Mouse (Mus musculus): ENCODE results near the gene Gab1.
A peak's percentile ranks its signal among the peaks of the same experiment; 100 is the strongest.

The Gab1 gene

DNA sequence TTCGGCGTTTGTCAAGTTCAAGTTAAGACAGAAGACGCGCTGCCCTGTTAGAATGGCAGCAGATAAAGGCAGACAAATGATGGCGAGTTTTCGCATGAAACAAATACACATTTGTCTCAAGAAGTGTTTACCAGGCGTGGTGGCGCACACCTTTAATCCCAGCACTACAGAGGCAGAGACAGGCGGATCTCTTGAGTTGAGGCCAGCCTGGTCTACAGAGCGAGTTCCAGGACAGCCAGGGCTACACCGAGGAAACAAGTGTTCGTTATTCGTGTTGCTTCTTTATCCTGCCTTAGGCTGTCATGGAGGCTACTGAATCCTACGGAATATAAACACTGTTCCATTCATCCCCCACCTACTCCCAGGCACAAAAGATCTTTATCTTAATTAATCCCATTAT lies 140.4 kb downstream of the Gab1 start:
- DNase-seq (ENCODE audit: low read depth), result no peak

DNA sequence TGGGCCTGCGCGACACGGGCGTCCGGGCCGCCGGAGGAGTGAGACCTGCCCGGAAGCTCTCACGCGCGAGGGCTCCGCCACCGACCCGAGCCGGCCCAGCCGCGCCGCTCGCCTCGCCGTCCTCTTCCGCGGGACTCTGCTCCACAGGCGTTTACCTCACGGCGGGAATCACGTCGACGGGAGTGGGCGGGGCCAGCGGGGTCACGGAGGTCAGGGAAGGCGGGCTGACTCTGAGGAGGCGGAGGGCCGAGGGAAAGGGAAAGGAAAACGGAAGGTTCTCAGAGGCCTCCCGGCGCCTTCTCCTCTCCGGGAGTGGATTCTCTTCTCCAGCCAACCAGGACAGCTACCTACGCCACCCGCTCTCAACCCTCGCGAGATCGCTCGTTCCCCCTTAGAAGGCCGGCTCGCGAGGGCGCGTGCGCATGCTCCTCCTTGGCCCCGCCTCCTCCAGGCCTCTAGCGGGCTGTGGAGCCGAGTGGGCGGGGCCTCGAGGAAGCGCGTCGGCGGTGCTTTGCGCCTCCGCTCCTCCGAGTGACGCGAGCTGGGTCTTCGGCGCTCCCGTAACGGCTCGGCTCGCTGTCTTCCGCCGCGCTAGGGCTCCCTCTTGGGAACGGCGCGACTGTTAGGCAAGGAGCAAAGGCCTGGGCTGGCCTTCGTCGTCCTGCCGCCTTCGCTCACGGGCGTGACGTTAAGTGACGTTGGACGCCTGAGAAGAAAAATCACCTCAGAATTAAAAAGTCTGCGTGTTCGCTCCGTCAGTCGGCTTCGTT lies 141.0 kb downstream of the Gab1 start, which contains the start of gene Smarca5:
Gene Smarca5, minus strand, starts transcription at position 343 of the 770 bp plus-strand sequence.
- DNase-seq (ENCODE audit: low read depth), result peak; percentile 96

GRCm38 (mm10) chr8:80738388-80739154 lies 141.7 kb downstream of the Gab1 start:
- peak; percentile 52 for DNase-seq (ENCODE audit: low read depth)

DNA sequence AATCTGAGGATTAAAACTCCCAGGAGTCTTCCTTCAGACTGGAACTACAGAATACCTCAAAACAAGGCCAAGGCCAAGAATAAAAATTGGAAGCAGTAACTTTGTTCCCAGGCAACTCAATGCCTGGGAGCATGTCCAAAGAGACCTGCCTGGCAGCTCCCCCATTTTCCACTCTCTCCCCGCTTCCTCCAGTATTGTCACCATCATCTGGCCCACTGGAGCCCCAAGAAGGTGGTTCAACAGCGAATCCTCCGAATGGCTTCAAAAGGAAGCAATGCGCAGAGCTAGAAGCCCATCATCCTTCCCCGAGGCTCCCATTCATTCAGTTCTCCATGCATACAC lies 142.3 kb downstream of the Gab1 start:
- no peak for DNase-seq (ENCODE audit: low read depth)

DNA sequence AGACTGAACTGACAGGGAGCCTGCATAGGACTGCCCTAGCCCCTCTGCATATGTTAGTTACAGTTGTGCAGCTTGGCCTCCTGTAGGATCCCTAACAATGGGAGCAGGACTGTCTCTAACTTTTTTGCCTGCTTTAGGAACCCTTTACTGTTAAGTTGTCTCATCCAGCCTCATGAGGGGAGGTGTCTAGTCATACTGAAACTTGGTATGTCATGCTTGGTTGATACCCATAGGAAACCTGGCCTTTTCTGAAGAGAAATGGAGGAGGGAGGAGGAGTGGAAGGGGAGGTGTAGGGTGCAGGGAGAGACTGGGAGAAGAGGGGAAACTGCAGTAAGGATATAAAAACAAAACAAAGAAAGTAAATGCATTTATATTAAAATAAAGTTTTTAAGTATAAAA lies 148.0 kb downstream of the Gab1 start:
- DNase-seq (ENCODE audit: low read depth), result no peak

DNA sequence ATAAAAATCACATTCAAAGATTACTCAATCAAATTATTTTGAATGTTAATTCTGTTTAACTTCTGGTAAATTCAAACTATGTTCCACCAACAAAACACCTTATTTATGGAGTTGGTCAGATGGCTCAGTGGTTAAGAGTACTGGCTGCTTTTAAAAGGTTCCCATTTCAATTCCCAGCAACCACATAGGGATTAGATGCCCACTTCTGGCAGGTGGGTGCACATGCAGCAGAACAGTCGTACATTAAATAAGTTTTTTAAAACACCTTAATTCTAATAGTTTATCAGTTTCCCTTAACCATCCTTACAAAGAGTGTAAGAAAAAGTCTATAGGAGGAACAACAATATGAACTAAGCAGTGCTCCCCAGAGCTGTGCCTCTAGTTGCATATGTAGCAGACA lies 165.9 kb downstream of the Gab1 start:
- DNase-seq (ENCODE audit: low read depth), result no peak
